Mouse (Mus musculus) hindbrain, embryonic 15.5 days (tissue): ENCODE measurements around the gene Veph1. TPM values are rescaled to one million over a fixed set of nuclear protein-coding genes. Genes with fewer than 3 reads are reported as not detected.

Experiments used
- ATAC-seq: fragments of 200-750 bp; cut with Nextera tagmentation; 2 replicates; pipeline ENCODE4 v1.8.0; 2017; ENCODE audit warnings: low read depth, moderate number of reproducible peaks, moderate TSS enrichment; ENCODE audit not compliant: low FRiP score
- H3K27ac ChIP-seq: fragments of 300-500 bp; sonication (generic); replicated peaks from 2 replicates; pipeline ENCODE4 v1.5.1; 2015; ENCODE audit warnings: mild to moderate bottlenecking, inconsistent platforms
- H3K27me3 ChIP-seq: fragments of 300-500 bp; sonication (generic); 2 replicates; pipeline ENCODE4 v1.6.1; 2015; ENCODE audit warnings: control low read depth, inconsistent platforms
- H3K36me3 ChIP-seq: fragments of 300-500 bp; sonication (generic); 2 replicates; pipeline ENCODE4 v1.6.1; 2015; ENCODE audit warnings: control low read depth, inconsistent platforms
- H3K4me1 ChIP-seq: fragments of 300-500 bp; sonication (generic); replicated peaks from 2 replicates; pipeline ENCODE4 v1.6.1; 2015; ENCODE audit warnings: control low read depth, inconsistent platforms
- H3K4me2 ChIP-seq: fragments of 300-500 bp; sonication (generic); 2 replicates; pipeline ENCODE4 v1.6.1; 2015; ENCODE audit warnings: moderate library complexity, mild to moderate bottlenecking, inconsistent platforms
- H3K4me3 ChIP-seq: fragments of 300-500 bp; sonication (generic); 2 replicates; pipeline ENCODE4 v1.5.1; 2015; ENCODE audit warnings: mild to moderate bottlenecking, inconsistent platforms
- H3K9ac ChIP-seq: fragments of 300-500 bp; sonication (generic); 2 replicates; pipeline ENCODE4 v1.6.1; 2015; ENCODE audit warnings: inconsistent platforms
- H3K9me3 ChIP-seq: fragments of 300-500 bp; sonication (generic); 2 replicates; pipeline ENCODE4 v1.6.1; 2016; ENCODE audit warnings: control low read depth, inconsistent platforms
- WGBS: fragments of 180-500 bp; shearing (Covaris S2); methylation state at CpG from one replicate; pipeline ENCODE4 v1.1.7; 2015; 5-methylcytosine and 5-hydroxymethylcytosine counted together
- polyA plus RNA-seq: library from polyadenylated mRNA; unstranded; fragments of >200 nt; fragmentation: Nextera tagmentation; extraction: Ambion mirVana; gene quantifications from 2 replicates; pipeline ENCODE4 v1.2.1, GENCODE M21; 2015

Gene Veph1
- polyA plus RNA-seq, 1 experiment from 2014 or later = 2.4 TPM

GRCm38 (mm10) chr3:66083407-66083806 is 213.2 kb downstream of the Veph1 start:
- H3K27ac ChIP-seq = no peak overlapping the region
- ATAC-seq = no peak
- H3K9me3 ChIP-seq = no peaks in the 10 kb centered on the region
- no peaks in the 10 kb centered on the region for H3K27me3 ChIP-seq
- no peaks in the 10 kb centered on the region for H3K4me1 ChIP-seq
- no peak overlapping the region for H3K4me3 ChIP-seq
- H3K9ac ChIP-seq = no peak overlapping the region
- no peaks in the 10 kb centered on the region for H3K36me3 ChIP-seq
- no peak overlapping the region for H3K4me2 ChIP-seq
- WGBS = 70% methylated on average over 5 of the region's 5 CpGs

- no peak overlapping the region for H3K9ac ChIP-seq
- H3K27me3 ChIP-seq = no peaks in the 10 kb centered on the region
- H3K4me3 ChIP-seq = no peak overlapping the region
- H3K27ac ChIP-seq = no peak overlapping the region
- WGBS = 78% methylated on average over 4 of the region's 4 CpGs
- H3K4me1 ChIP-seq = no peaks in the 10 kb centered on the region
- H3K4me2 ChIP-seq = no peak overlapping the region
- no peaks in the 10 kb centered on the region for H3K9me3 ChIP-seq
- no peaks in the 10 kb centered on the region for H3K36me3 ChIP-seq
- no peak for ATAC-seq
Measured at GRCm38 (mm10) chr3:66082975-66083374, 213.7 kb downstream of the Veph1 start.

- Histone ChIP-seq H3K4me3 (no peak overlapping the region), H3K27ac (no peak overlapping the region), H3K4me2 (no peak overlapping the region), H3K36me3 (no peaks in the 10 kb centered on the region), H3K4me1 (no peaks in the 10 kb centered on the region), H3K9ac (no peak overlapping the region), H3K9me3 (no peaks in the 10 kb centered on the region), H3K27me3 (no peaks in the 10 kb centered on the region)
- no peak for ATAC-seq
- 57% methylated on average over 3 of the region's 3 CpGs for WGBS
Measured at GRCm38 (mm10) chr3:66081363-66081736, 215.3 kb downstream of the Veph1 start.

- Histone ChIP-seq H3K4me1 (no peaks in the 10 kb centered on the region), H3K36me3 (no peaks in the 10 kb centered on the region), H3K4me3 (no peak overlapping the region), H3K9ac (no peak overlapping the region), H3K27me3 (no peaks in the 10 kb centered on the region), H3K4me2 (no peak overlapping the region), H3K27ac (no peak overlapping the region), H3K9me3 (no peaks in the 10 kb centered on the region)
- no peak for ATAC-seq
- WGBS = 76% methylated on average over 3 of the region's 4 CpGs
Measured at GRCm38 (mm10) chr3:66080631-66081362, 215.8 kb downstream of the Veph1 start.

- H3K4me3 ChIP-seq = no peak overlapping the region
- no peak for ATAC-seq
- H3K27me3 ChIP-seq = no peaks in the 10 kb centered on the region
- H3K9me3 ChIP-seq = no peaks in the 10 kb centered on the region
- H3K36me3 ChIP-seq = no peaks in the 10 kb centered on the region
- 84% methylated on average over 4 of the region's 4 CpGs for WGBS
- H3K4me1 ChIP-seq = no peaks in the 10 kb centered on the region
- H3K27ac ChIP-seq = no peak overlapping the region
- no peak overlapping the region for H3K4me2 ChIP-seq
- H3K9ac ChIP-seq = no peak overlapping the region
Measured at GRCm38 (mm10) chr3:66079886-66080285, 216.8 kb downstream of the Veph1 start.

GRCm38 (mm10) chr3:66078898-66079537 is 217.6 kb downstream of the Veph1 start:
- Histone ChIP-seq H3K4me1 (no peaks in the 10 kb centered on the region), H3K27ac (no peak overlapping the region), H3K27me3 (no peaks in the 10 kb centered on the region), H3K9ac (no peak overlapping the region), H3K4me2 (no peak overlapping the region), H3K4me3 (no peak overlapping the region), H3K9me3 (no peaks in the 10 kb centered on the region), H3K36me3 (no peaks in the 10 kb centered on the region)
- peak; percentile 34; the same call in 1 of the 2 replicates for ATAC-seq
- WGBS = 68% methylated on average over 6 of the region's 6 CpGs

GRCm38 (mm10) chr3:66078026-66078721 is 218.5 kb downstream of the Veph1 start:
- no peaks in the 10 kb centered on the region for H3K36me3 ChIP-seq
- H3K4me3 ChIP-seq = no peak overlapping the region
- H3K9me3 ChIP-seq = no peaks in the 10 kb centered on the region
- no peaks in the 10 kb centered on the region for H3K27me3 ChIP-seq
- no peak overlapping the region for H3K27ac ChIP-seq
- H3K4me2 ChIP-seq = no peak overlapping the region
- no peak overlapping the region for H3K9ac ChIP-seq
- WGBS = 90% methylated on average over 23 of the region's 23 CpGs
- no peaks in the 10 kb centered on the region for H3K4me1 ChIP-seq
- 0 out of 2 replicates have a peak, but pooled peaks have one; percentile 38 for ATAC-seq

- WGBS = 100% methylated on average over 1 of the region's 1 CpGs
- Histone ChIP-seq H3K36me3 (no peaks in the 10 kb centered on the region), H3K27ac (no peak overlapping the region), H3K4me2 (no peak overlapping the region), H3K27me3 (no peaks in the 10 kb centered on the region), H3K9me3 (no peaks in the 10 kb centered on the region), H3K4me1 (no peaks in the 10 kb centered on the region), H3K4me3 (no peak overlapping the region), H3K9ac (no peak overlapping the region)
- ATAC-seq = no peak
Measured at GRCm38 (mm10) chr3:66070274-66070673, 226.4 kb downstream of the Veph1 start.

- 53% methylated on average over 6 of the region's 6 CpGs for WGBS
- H3K9ac ChIP-seq = no peak overlapping the region
- ATAC-seq = no peak
- no peaks in the 10 kb centered on the region for H3K4me1 ChIP-seq
- no peaks in the 10 kb centered on the region for H3K9me3 ChIP-seq
- no peak overlapping the region for H3K4me3 ChIP-seq
- H3K27ac ChIP-seq = no peak overlapping the region
- H3K4me2 ChIP-seq = no peak overlapping the region
- no peaks in the 10 kb centered on the region for H3K36me3 ChIP-seq
- H3K27me3 ChIP-seq = no peaks in the 10 kb centered on the region
Measured at GRCm38 (mm10) chr3:66063881-66064280, 232.8 kb downstream of the Veph1 start.

- no peak for ATAC-seq
- Histone ChIP-seq H3K4me1 (no peaks in the 10 kb centered on the region), H3K4me3 (no peak overlapping the region), H3K4me2 (no peak overlapping the region), H3K9ac (no peak overlapping the region), H3K36me3 (no peaks in the 10 kb centered on the region), H3K27me3 (no peaks in the 10 kb centered on the region), H3K9me3 (no peaks in the 10 kb centered on the region), H3K27ac (no peak overlapping the region)
- WGBS = 96% methylated on average over 16 of the region's 16 CpGs
Measured at GRCm38 (mm10) chr3:66056912-66057311, 239.7 kb downstream of the Veph1 start.

GRCm38 (mm10) chr3:66055652-66056051 is 241.0 kb downstream of the Veph1 start:
- Histone ChIP-seq H3K27me3 (no peaks in the 10 kb centered on the region), H3K9ac (no peak overlapping the region), H3K4me3 (no peak overlapping the region), H3K4me1 (no peaks in the 10 kb centered on the region), H3K27ac (no peak overlapping the region), H3K4me2 (no peak overlapping the region), H3K9me3 (no peaks in the 10 kb centered on the region), H3K36me3 (no peaks in the 10 kb centered on the region)
- no peak for ATAC-seq
- 91% methylated on average over 7 of the region's 7 CpGs for WGBS

- no peaks in the 10 kb centered on the region for H3K9me3 ChIP-seq
- no peak overlapping the region for H3K4me2 ChIP-seq
- WGBS = 59% methylated on average over 10 of the region's 10 CpGs
- no peaks in the 10 kb centered on the region for H3K27me3 ChIP-seq
- no peak overlapping the region for H3K27ac ChIP-seq
- no peaks in the 10 kb centered on the region for H3K36me3 ChIP-seq
- no peak overlapping the region for H3K9ac ChIP-seq
- no peaks in the 10 kb centered on the region for H3K4me1 ChIP-seq
- ATAC-seq = no peak
- no peak overlapping the region for H3K4me3 ChIP-seq
Measured at GRCm38 (mm10) chr3:66050092-66050886, 246.3 kb downstream of the Veph1 start.
